Mouse (Mus musculus): ENCODE results near the gene Fbxw28.
"Not testable (repeated sequence)": the region's sequence is repeated elsewhere in the genome, so short reads cannot be mapped to it uniquely, and the experiment has no call there.

Gene Fbxw28

DNA sequence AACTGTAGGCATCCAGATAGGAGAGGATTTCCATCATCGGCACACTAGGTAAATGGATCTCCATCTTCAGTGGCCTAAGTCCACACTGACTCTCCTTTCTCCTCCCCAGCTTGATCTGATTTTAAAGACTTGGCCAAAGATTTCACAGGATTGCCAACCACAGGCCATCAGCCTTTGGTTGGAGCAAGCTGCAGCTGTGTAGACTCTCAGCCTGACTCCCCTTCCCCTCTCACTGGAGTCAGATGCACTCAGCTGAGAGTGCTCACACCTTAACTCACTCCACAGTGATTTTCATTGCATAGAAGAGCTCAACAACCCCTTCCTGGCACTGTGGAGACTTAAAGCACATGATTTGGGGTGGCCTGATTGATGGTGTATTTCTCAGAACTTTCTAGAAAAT lies at the start of gene Fbxw28:
Gene Fbxw28, minus strand, starts transcription at position 101 of the 400 bp plus-strand sequence.
- DNase-seq (ENCODE audit: low read depth, low spot score): not testable (repeated sequence)

DNA sequence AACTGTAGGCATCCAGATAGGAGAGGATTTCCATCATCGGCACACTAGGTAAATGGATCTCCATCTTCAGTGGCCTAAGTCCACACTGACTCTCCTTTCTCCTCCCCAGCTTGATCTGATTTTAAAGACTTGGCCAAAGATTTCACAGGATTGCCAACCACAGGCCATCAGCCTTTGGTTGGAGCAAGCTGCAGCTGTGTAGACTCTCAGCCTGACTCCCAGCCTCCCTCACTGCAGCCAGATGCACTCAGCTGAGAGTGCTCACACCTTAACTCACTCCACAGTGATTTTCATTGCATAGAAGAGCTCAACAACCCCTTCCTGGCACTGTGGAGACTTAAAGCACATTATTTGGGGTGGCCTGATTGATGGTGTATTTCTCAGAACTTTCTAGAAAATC lies 51.9 kb downstream of the Fbxw28 start, which contains the start of gene Fbxw14:
Gene Fbxw14, minus strand, starts transcription at position 101 of the 400 bp plus-strand sequence.
- DNase-seq (ENCODE audit: low read depth, low spot score): not testable (repeated sequence)
